Mouse (Mus musculus): ENCODE results near the gene Plcg2.

- TF ChIP-seq CTCF (IDR thresholded peaks at IDR 0.05; ENCODE audit: low read depth) (no peak), EP300 (IDR thresholded peaks at IDR 0.05; ENCODE audit: low read depth) (no peak)
Observed at GRCm38 (mm10) chr8:117458440-117458839, 39.7 kb upstream of the Plcg2 start.

All from liver, embryonic 14.5 days (tissue).